Mouse (Mus musculus) CH12.LX (cell line): ENCODE results near the gene Mmp28. TPM values are rescaled to one million over a fixed set of nuclear protein-coding genes. Genes with fewer than 3 reads are reported as not detected.

Experiments used
- DNase-seq: peaks from one replicate; pipeline ENCODE4 v3.0.0-alpha.2; 2013; ENCODE audit errors: extremely low read depth
- H3K27ac ChIP-seq: 2 replicates; pipeline ENCODE4 v1.5.1; 2012; ENCODE audit warnings: low read depth, mild to moderate bottlenecking, control low read depth, moderate library complexity; ENCODE audit not compliant: insufficient read depth
- H3K27me3 ChIP-seq: replicated peaks from 2 replicates; pipeline ENCODE3; 2012; ENCODE audit warnings: inconsistent platforms
- H3K36me3 ChIP-seq, 2 experiments: replicated peaks in 1 of 2; 2 replicates each; pipeline versions ENCODE3 to v1.6.1; 2012; ENCODE audit warnings: inconsistent platforms in 1 of 2, low read length in 1 of 2, mild to moderate bottlenecking in 1 of 2, mixed read lengths in 1 of 2, moderate library complexity in 1 of 2; ENCODE audit not compliant: control insufficient read depth in 1 of 2, insufficient read depth in 1 of 2
- H3K4me1 ChIP-seq, 2 experiments: 2 replicates each; pipeline ENCODE4 v1.6.1; 2012; ENCODE audit warnings: inconsistent platforms in 1 of 2, moderate library complexity in 1 of 2; ENCODE audit not compliant: insufficient read depth in 2 of 2, control insufficient read depth in 1 of 2
- H3K4me2 ChIP-seq: 2 replicates; pipeline ENCODE4 v1.6.1; 2012; ENCODE audit warnings: low read depth, mild to moderate bottlenecking, control low read depth; ENCODE audit not compliant: poor library complexity, insufficient read depth, severe bottlenecking
- H3K4me3 ChIP-seq, 3 experiments: fragments of 150-350 bp in 1 of 3; sonication (generic) in 1 of 3; replicated peaks in 1 of 3; 2 replicates each; pipeline versions ENCODE3 to v1.5.1; 2011 to 2012; ENCODE audit warnings: low read depth in 2 of 3, low read length in 2 of 3, mild to moderate bottlenecking in 2 of 3, moderate library complexity in 2 of 3, control low read depth in 1 of 3, improper control_type of control experiment in 1 of 3, inconsistent platforms in 1 of 3, mixed read lengths in 1 of 3; ENCODE audit not compliant: poor library complexity in 1 of 3
- H3K79me2 ChIP-seq: replicated peaks from 2 replicates; pipeline ENCODE4 v1.6.1; 2012; ENCODE audit warnings: mild to moderate bottlenecking, moderate library complexity; ENCODE audit not compliant: control insufficient read depth, poor library complexity, insufficient read depth, severe bottlenecking; ENCODE audit errors: extremely low read depth
- H3K9ac ChIP-seq: 2 replicates; pipeline ENCODE4 v1.6.1; 2012; ENCODE audit warnings: low read depth, mild to moderate bottlenecking, control low read depth, moderate library complexity; ENCODE audit not compliant: insufficient read depth
- H3K9me3 ChIP-seq: replicated peaks from 2 replicates; pipeline ENCODE3; 2012; ENCODE audit warnings: low read length, inconsistent platforms, mixed read lengths
- BHLHE40 ChIP-seq: IDR thresholded peaks from 2 replicates; pipeline ENCODE4 v1.6.1; 2011; ENCODE audit warnings: mild to moderate bottlenecking, low read depth, low read length, improper control_type of control experiment
- CHD1 ChIP-seq: IDR thresholded peaks from 2 replicates; pipeline ENCODE4 v1.6.1; 2012; ENCODE audit warnings: low read depth, low read length, improper control_type of control experiment, inconsistent platforms
- CHD2 ChIP-seq: IDR thresholded peaks from 2 replicates; pipeline ENCODE4 v1.6.1; 2011; ENCODE audit warnings: low read length, improper control_type of control experiment
- CTCF ChIP-seq, 2 experiments: IDR thresholded peaks in 1 of 2; conservative IDR thresholded peaks in 1 of 2; 2 replicates each; pipeline ENCODE4 v1.5.1; 2011 to 2012; ENCODE audit warnings: low read depth in 2 of 2, low read length in 2 of 2, improper control_type of control experiment in 1 of 2, inconsistent platforms in 1 of 2, mild to moderate bottlenecking in 1 of 2, moderate library complexity in 1 of 2
- E2F4 ChIP-seq: IDR thresholded peaks from 2 replicates; pipeline ENCODE4 v1.6.1; 2011; ENCODE audit warnings: low read depth, low read length, improper control_type of control experiment; ENCODE audit not compliant: insufficient replicate concordance
- ELF1 ChIP-seq: IDR thresholded peaks from 2 replicates; pipeline ENCODE4 v1.6.1; 2014; ENCODE audit warnings: low read depth, mild to moderate bottlenecking, inconsistent platforms, low read length, improper control_type of control experiment
- ETS1 ChIP-seq: conservative IDR thresholded peaks from 2 replicates; pipeline ENCODE4 v1.6.1; 2012; ENCODE audit warnings: low read depth, mild to moderate bottlenecking, inconsistent platforms, low read length, improper control_type of control experiment, moderate library complexity
- JUN ChIP-seq: IDR thresholded peaks from 2 replicates; pipeline ENCODE4 v1.6.1; 2011; ENCODE audit warnings: low read depth, mild to moderate bottlenecking, low read length, improper control_type of control experiment, moderate library complexity; ENCODE audit not compliant: insufficient read depth
- JUND ChIP-seq: conservative IDR thresholded peaks from 2 replicates; pipeline ENCODE4 v1.6.1; 2011; ENCODE audit warnings: low read depth, low read length, improper control_type of control experiment
- MAX ChIP-seq: IDR thresholded peaks from 2 replicates; pipeline ENCODE4 v1.6.1; 2011; ENCODE audit warnings: low read length, improper control_type of control experiment
- MEF2A ChIP-seq: IDR thresholded peaks from 2 replicates; pipeline ENCODE4 v1.6.1; 2014; ENCODE audit warnings: low read depth, mild to moderate bottlenecking, inconsistent platforms, low read length, improper control_type of control experiment, borderline replicate concordance
- MXI1 ChIP-seq: IDR thresholded peaks from 2 replicates; pipeline ENCODE4 v1.6.1; 2011; ENCODE audit warnings: mild to moderate bottlenecking, low read depth, low read length, improper control_type of control experiment
- MYC ChIP-seq: IDR thresholded peaks from 2 replicates; pipeline ENCODE4 v1.6.1; 2011; ENCODE audit warnings: low read depth, mild to moderate bottlenecking, improper control_type of control experiment, low read length
- NELFE ChIP-seq: IDR thresholded peaks from 2 replicates; pipeline ENCODE4 v1.6.1; 2011; ENCODE audit warnings: low read depth, low read length, improper control_type of control experiment
- NRF1 ChIP-seq: IDR thresholded peaks from 2 replicates; pipeline ENCODE4 v1.6.1; 2014; ENCODE audit warnings: low read depth, mild to moderate bottlenecking, inconsistent platforms, low read length, improper control_type of control experiment, moderate library complexity
- PAX5 ChIP-seq: IDR thresholded peaks from 2 replicates; pipeline ENCODE4 v1.6.1; 2012; ENCODE audit warnings: low read length, inconsistent platforms, mixed read lengths
- POLR2A ChIP-seq: IDR thresholded peaks from 2 replicates; pipeline ENCODE4 v1.6.1; 2011; ENCODE audit warnings: low read depth, mild to moderate bottlenecking, improper control_type of control experiment, low read length
- POLR2AphosphoS2 ChIP-seq: IDR thresholded peaks from 2 replicates; pipeline ENCODE4 v1.6.1; 2011; ENCODE audit warnings: low read depth, low read length, improper control_type of control experiment
- RCOR1 ChIP-seq: conservative IDR thresholded peaks from 2 replicates; pipeline ENCODE4 v1.6.1; 2012; ENCODE audit warnings: low read depth, mild to moderate bottlenecking, inconsistent platforms, low read length, improper control_type of control experiment
- TBP ChIP-seq: conservative IDR thresholded peaks from 2 replicates; pipeline ENCODE4 v1.6.1; 2011; ENCODE audit warnings: low read depth, low read length, improper control_type of control experiment
- TCF12 ChIP-seq: IDR thresholded peaks from 2 replicates; pipeline ENCODE4 v1.6.1; 2014; ENCODE audit warnings: low read depth, mild to moderate bottlenecking, inconsistent platforms, low read length, improper control_type of control experiment
- UBTF ChIP-seq: IDR thresholded peaks from 2 replicates; pipeline ENCODE4 v1.6.1; 2012; ENCODE audit warnings: low read depth, mild to moderate bottlenecking, inconsistent platforms, low read length, improper control_type of control experiment, moderate library complexity
- USF1 ChIP-seq: IDR thresholded peaks from 2 replicates; pipeline ENCODE4 v1.6.1; 2014; ENCODE audit warnings: low read depth, mild to moderate bottlenecking, inconsistent platforms, low read length, improper control_type of control experiment
- USF2 ChIP-seq: conservative IDR thresholded peaks from 2 replicates; pipeline ENCODE4 v1.6.1; 2011; ENCODE audit warnings: low read depth, low read length, improper control_type of control experiment
- ZKSCAN1 ChIP-seq: IDR thresholded peaks from 2 replicates; pipeline ENCODE4 v1.6.1; 2012; ENCODE audit warnings: low read depth, inconsistent platforms, low read length, improper control_type of control experiment, borderline replicate concordance
- ZMIZ1 ChIP-seq: IDR thresholded peaks from 2 replicates; pipeline ENCODE4 v1.6.1; 2012; ENCODE audit warnings: low read depth, mild to moderate bottlenecking, inconsistent platforms, low read length, improper control_type of control experiment
- ZNF384 ChIP-seq: IDR thresholded peaks from 2 replicates; pipeline ENCODE4 v1.6.1; 2012; ENCODE audit warnings: low read depth, low read length, improper control_type of control experiment, inconsistent platforms
- dilution Hi-C: fragments of 300-500 bp; cut with MboI; formaldehyde crosslinking; loops from 2 replicates; pipeline ENCODE4 v1.14.3; 2020; ENCODE audit warnings: low sequenced_read_pairs; ENCODE audit not compliant: extremely low pct_unique_long_range_greater_than_20kb, extremely low pct_ligation_motif_present
- in situ Hi-C: fragments of 300-500 bp; cut with MboI; formaldehyde crosslinking; loops from 3 replicates; pipeline ENCODE4 v1.14.3; 2019; ENCODE audit warnings: low sequenced_read_pairs, low pct_ligation_motif_present, low pct_unique_long_range_greater_than_20kb, mixed read lengths
- polyA plus RNA-seq: library from polyadenylated mRNA; unstranded; fragments of >175 nt; gene quantifications from 2 replicates; pipeline ENCODE4 v1.2.1, GENCODE M21; 2012; ENCODE audit warnings: low read depth; ENCODE audit not compliant: insufficient read length
- total RNA-seq, 2 experiments: library from RNA; depleted of rRNA; stranded (reverse); fragments of 300-350 nt in 1 of 2; fragments of >200 nt in 1 of 2; gene quantifications; 2 replicates each; pipeline ENCODE4 v1.2.3; 2012 to 2014

Gene Mmp28
- total and polyA plus RNA-seq, 3 experiments = 0.17 TPM; not detected in 2

DNA sequence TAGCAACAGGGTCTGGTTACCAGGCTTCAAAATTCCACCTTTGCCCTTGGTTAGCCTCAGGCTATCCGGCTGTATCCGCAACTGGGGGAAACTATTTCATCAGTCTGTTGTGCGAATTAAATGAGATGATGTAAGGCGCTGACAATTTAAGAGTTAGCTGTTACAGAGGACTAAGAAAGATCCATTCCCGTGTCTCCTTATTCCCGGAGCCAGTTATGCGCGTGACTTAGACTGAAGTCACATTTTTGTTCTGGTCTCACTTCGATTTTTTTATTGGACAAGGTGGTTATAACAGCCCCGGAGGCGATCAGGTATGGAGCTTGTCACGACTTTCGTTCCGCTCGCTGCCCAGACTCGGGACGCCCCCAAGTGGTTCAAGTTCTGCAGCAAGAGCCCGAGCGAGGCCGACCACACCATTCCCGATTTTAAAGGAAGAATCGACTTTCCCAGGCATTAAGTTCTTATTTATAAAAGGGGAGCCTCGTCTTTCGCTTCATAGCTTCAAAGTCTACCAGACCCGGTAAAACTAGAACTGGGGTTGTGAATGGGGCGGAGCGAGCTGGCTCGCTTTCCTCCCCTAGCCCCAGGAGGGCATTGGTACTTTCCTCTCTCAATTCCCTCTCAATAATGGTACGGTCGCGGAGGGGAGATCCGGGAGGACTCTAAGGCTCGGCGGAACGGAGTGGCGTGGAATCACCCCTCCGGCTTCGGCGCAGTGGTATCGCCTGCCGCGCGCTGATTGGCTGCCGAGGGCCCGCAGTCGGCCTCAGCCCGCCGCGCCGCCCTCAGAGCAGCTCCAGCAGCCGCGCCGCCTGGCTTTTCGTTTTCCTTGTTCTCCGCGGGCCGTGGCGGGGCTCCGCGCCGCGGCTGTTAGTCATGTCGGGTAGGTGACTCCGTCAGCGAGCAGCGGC lies 9.7 kb upstream of the Mmp28 start, which contains the start of gene Taf15 (continued):
- TF ChIP-seq ETS1 = no peak; the same call in 1 of the 2 replicates

DNA sequence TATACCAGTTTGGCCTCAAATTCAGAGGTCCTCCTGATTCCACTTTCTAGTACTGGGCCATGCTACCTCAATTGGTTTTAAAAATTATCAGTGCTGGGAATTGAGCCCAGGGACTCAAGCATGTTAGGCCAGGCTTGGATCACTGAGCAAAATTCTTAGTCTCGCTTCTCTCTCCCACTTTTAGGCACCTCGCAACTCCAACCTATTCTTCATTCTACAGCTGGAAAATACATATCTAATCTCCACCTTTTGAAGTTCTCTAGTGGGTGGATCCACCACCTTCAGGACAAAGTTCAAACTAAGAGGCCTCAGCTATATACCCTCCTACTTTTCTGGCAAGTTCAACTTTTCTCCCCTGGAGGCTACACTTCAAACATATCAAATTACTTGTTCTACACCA lies 8.9 kb upstream of the Mmp28 start:
- peaks cover 6% of the 10 kb centered on the region for H3K27me3 ChIP-seq
- H3K4me2 ChIP-seq = peak overlapping the region; percentile 47
- in situ Hi-C loops = no loop called here
- H3K9me3 ChIP-seq = peaks cover 7% of the 10 kb centered on the region
- DNase-seq = no peak
- H3K4me1 ChIP-seq = peaks cover 5 to 43% of the 10 kb centered on the region in 2 experiments; a peak in 2 of 4 replicates
- H3K79me2 ChIP-seq = peaks cover 36% of the 10 kb centered on the region
- TF ChIP-seq TCF12 = no peak
- TF ChIP-seq CHD1 = no peak
- TF ChIP-seq ETS1 = no peak
- no peak for TF ChIP-seq RCOR1
- TF ChIP-seq CHD2 = 0 out of 2 replicates have a peak, but pooled peaks have one; percentile 7
- TF ChIP-seq TBP = no peak
- TF ChIP-seq ZMIZ1 = no peak
- no peak for TF ChIP-seq BHLHE40
- TF ChIP-seq JUND = no peak
- no peak for TF ChIP-seq ZNF384
- TF ChIP-seq UBTF = 0 out of 2 replicates have a peak, but pooled peaks have one; percentile 22
- no peak for TF ChIP-seq NRF1
- no peak for TF ChIP-seq ZKSCAN1
- peak overlapping the region; percentile 34 to 75 (median 64) for H3K4me3 ChIP-seq
- peak overlapping the region; percentile 48; the same call in 1 of the 2 replicates for H3K27ac ChIP-seq
- dilution Hi-C loops = no loop called here
- peaks cover 2 to 17% of the 10 kb centered on the region in 2 experiments for H3K36me3 ChIP-seq
- peak overlapping the region; percentile 94 for H3K9ac ChIP-seq

DNA sequence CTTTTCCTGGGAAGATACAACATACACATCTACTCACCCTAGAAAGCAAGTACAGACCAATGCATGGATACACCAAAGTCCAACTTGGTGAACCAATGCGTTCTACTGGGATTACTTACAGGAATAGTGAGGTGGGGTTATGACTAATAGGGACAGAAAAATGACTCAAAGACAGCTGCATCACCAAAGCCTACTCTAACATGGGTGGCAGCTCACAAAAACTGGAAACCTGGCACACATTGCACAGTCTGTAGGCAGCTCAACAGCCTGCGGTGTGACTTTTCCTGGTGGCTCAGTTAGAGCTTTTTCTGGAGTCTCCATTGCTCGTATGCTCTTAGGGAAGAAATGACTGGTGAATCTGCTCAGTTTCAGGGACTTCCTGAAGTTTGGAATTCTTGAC lies 5.9 kb upstream of the Mmp28 start:
- H3K4me3 ChIP-seq = no peak overlapping the region
- no peak overlapping the region for H3K4me2 ChIP-seq
- DNase-seq = no peak
- H3K4me1 ChIP-seq = peaks cover 5 to 25% of the 10 kb centered on the region in 2 experiments; a peak in 2 of 4 replicates
- no peak overlapping the region for H3K27ac ChIP-seq
- H3K27me3 ChIP-seq = peaks cover 34% of the 10 kb centered on the region
- in situ Hi-C loops (no loop called here), dilution Hi-C loops (no loop called here)
- peaks cover 8% of the 10 kb centered on the region for H3K79me2 ChIP-seq
- H3K9me3 ChIP-seq = peaks cover 7% of the 10 kb centered on the region
- no peak overlapping the region for H3K9ac ChIP-seq
- no peaks in the 10 kb centered on the region for H3K36me3 ChIP-seq
- TF ChIP-seq MXI1 (no peak), E2F4 (no peak), USF1 (no peak), ELF1 (no peak), POLR2AphosphoS2 (no peak), POLR2A (no peak), RCOR1 (no peak), MYC (no peak), JUND (no peak), MAX (no peak), CTCF (conservative IDR thresholded peaks at IDR 0.05 in 1 of 2, IDR thresholded peaks at IDR 0.05 in 1 of 2; ENCODE audit: low read depth in 2 of 2, low read length in 2 of 2) (no peak), USF2 (no peak), BHLHE40 (no peak), UBTF (no peak), NELFE (no peak), MEF2A (no peak), TCF12 (no peak), PAX5 (no peak), JUN (no peak)
- TF ChIP-seq, all 38 proteins: peak for 0
